Mouse (Mus musculus) limb, embryonic 13.5 days (tissue): ENCODE measurements around the gene Ly6g6f. TPM values are rescaled to one million over a fixed set of nuclear protein-coding genes. Genes with fewer than 3 reads are reported as not detected.

ENCODE experiments used
- ATAC-seq: fragments of 200-750 bp; cut with Nextera tagmentation; 2 replicates; pipeline ENCODE4 v1.8.0; 2017; ENCODE audit warnings: low read depth, moderate number of reproducible peaks, moderate TSS enrichment; ENCODE audit not compliant: low FRiP score
- H3K27ac ChIP-seq: fragments of 300-500 bp; sonication (generic); 2 replicates; pipeline ENCODE4 v1.5.1; 2015; ENCODE audit warnings: inconsistent platforms, mild to moderate bottlenecking, moderate library complexity
- H3K27me3 ChIP-seq: fragments of 300-500 bp; sonication (generic); 2 replicates; pipeline ENCODE4 v1.6.1; 2015; ENCODE audit warnings: mild to moderate bottlenecking, inconsistent platforms
- H3K36me3 ChIP-seq: fragments of 300-500 bp; sonication (generic); 2 replicates; pipeline ENCODE4 v1.6.1; 2015; ENCODE audit warnings: inconsistent platforms, mild to moderate bottlenecking, moderate library complexity
- H3K4me1 ChIP-seq: fragments of 300-500 bp; sonication (generic); 2 replicates; pipeline ENCODE4 v1.6.1; 2015; ENCODE audit warnings: inconsistent platforms
- H3K4me2 ChIP-seq: fragments of 300-500 bp; sonication (generic); replicated peaks from 2 replicates; pipeline ENCODE4 v1.6.1; 2015; ENCODE audit warnings: inconsistent platforms, mild to moderate bottlenecking, moderate library complexity
- H3K4me3 ChIP-seq: fragments of 300-500 bp; sonication (generic); 2 replicates; pipeline ENCODE4 v1.5.1; 2015; ENCODE audit warnings: moderate library complexity, mild to moderate bottlenecking, inconsistent platforms
- H3K9ac ChIP-seq: fragments of 300-500 bp; sonication (generic); 2 replicates; pipeline ENCODE4 v1.6.1; 2015; ENCODE audit warnings: mild to moderate bottlenecking, inconsistent platforms
- H3K9me3 ChIP-seq: fragments of 300-500 bp; sonication (generic); 2 replicates; pipeline ENCODE4 v1.6.1; 2016; ENCODE audit warnings: inconsistent platforms
- WGBS: fragments of 180-500 bp; shearing (Covaris S2); methylation state at CpG from one replicate; pipeline ENCODE4 v1.1.7; 2015; 5-methylcytosine and 5-hydroxymethylcytosine counted together
- polyA plus RNA-seq: library from polyadenylated mRNA; unstranded; fragments of >200 nt; fragmentation: Nextera tagmentation; extraction: Ambion mirVana; gene quantifications from 2 replicates; pipeline ENCODE4 v1.2.1, GENCODE M21; 2015

Gene Ly6g6f
- polyA plus RNA-seq, 1 experiment from 2014 or later: 0.17 TPM

DNA sequence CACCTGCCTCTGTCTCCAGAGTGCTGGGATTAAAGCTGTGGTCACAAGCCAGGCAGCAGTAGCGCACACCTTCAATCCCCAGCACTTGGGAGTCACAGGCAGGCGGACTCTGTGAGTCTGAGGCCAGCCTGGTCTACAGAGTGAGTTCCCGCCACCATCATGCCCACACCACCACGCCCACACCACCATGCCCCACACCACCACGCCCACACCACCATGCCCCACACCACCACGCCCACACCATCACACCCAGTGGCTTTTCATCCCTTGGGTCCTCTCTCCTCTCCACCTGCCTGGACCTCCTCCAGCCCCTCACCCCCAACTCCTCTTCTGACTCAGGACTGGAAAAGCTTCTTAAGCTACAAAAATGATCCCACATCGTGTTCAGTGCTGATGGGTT, 53.5 kb downstream of the Ly6g6f start:
- WGBS: 72% methylated on average over 7 of the region's 7 CpGs
- Histone ChIP-seq H3K4me3 (no peak overlapping the region), H3K27me3 (no peaks in the 10 kb centered on the region), H3K4me2 (no peak overlapping the region), H3K9ac (no peak overlapping the region), H3K9me3 (no peaks in the 10 kb centered on the region), H3K36me3 (no peaks in the 10 kb centered on the region), H3K27ac (no peak overlapping the region), H3K4me1 (peaks cover 16% of the 10 kb centered on the region)
- no peak for ATAC-seq

DNA sequence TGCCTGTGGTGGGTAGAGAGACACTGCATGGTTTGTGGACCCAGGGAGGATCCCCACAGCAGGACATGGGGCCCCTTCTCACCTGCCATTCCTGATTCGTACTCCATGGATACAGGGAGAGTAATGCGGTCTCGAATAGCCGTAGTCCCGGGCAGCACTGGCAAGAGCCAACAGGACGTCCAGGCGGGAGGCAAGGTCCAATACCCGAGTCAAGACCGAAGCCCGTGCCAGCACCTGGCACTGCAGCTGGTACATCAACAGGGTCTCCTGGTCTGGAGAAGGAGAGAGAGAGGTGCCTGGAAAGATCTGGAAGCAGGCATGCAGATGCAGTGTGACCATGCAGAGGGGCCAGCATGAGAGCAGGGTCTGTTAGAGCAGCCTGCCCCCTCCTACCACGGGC, 54.1 kb downstream of the Ly6g6f start:
- Histone ChIP-seq H3K27me3 (no peaks in the 10 kb centered on the region), H3K9ac (no peak overlapping the region), H3K27ac (no peak overlapping the region), H3K4me1 (peaks cover 21% of the 10 kb centered on the region), H3K4me3 (no peak overlapping the region), H3K9me3 (no peaks in the 10 kb centered on the region), H3K4me2 (no peak overlapping the region), H3K36me3 (no peaks in the 10 kb centered on the region)
- 88% methylated on average over 11 of the region's 11 CpGs for WGBS
- no peak for ATAC-seq

Other genes with a start within 250 kb of the Ly6g6f start
- gene Stk19, start 248.7 kb downstream of the Ly6g6f start, polyA plus RNA-seq: 28.2 and 28.7 TPM in 2 replicates
- 62.8 and 74.3 TPM in 2 replicates for gene Dxo, start 248.6 kb downstream of the Ly6g6f start, polyA plus RNA-seq
- gene Skiv2l, start 235.4 kb downstream of the Ly6g6f start, polyA plus RNA-seq: 54.0 and 55.2 TPM in 2 replicates
- 114 and 126 TPM in 2 replicates for gene Nelfe, start 235.2 kb downstream of the Ly6g6f start, polyA plus RNA-seq
- 1.9 and 2.0 TPM in 2 replicates for gene Cfb, start 223.1 kb downstream of the Ly6g6f start, polyA plus RNA-seq
- gene Zbtb12, start 206.1 kb downstream of the Ly6g6f start, polyA plus RNA-seq: 5.4 TPM in 2 replicates
- gene Gm20547, start 203.6 kb downstream of the Ly6g6f start, polyA plus RNA-seq: not detected in 2 replicates
- gene C2, start 187.3 kb downstream of the Ly6g6f start, polyA plus RNA-seq: 1.6 and 2.4 TPM in 2 replicates
- gene Ehmt2, start 187.1 kb downstream of the Ly6g6f start, polyA plus RNA-seq: 97.0 and 103 TPM in 2 replicates
- 0.14 TPM in 1 of 2 replicates, not detected in the other for gene Slc44a4, start 171.1 kb downstream of the Ly6g6f start, polyA plus RNA-seq
- gene Neu1, start 154.4 kb downstream of the Ly6g6f start, polyA plus RNA-seq: 20.0 and 21.0 TPM in 2 replicates
- gene Hspa1b, start 126.4 kb downstream of the Ly6g6f start, polyA plus RNA-seq: 0.32 and 0.43 TPM in 2 replicates
- not detected in 2 replicates for gene Gm20481, start 115.7 kb downstream of the Ly6g6f start, polyA plus RNA-seq
- 3.7 and 4.4 TPM in 2 replicates for gene Hspa1a, start 113.5 kb downstream of the Ly6g6f start, polyA plus RNA-seq
- gene Hspa1l, start 112.9 kb downstream of the Ly6g6f start, polyA plus RNA-seq: 0.49 and 0.81 TPM in 2 replicates
- gene Lsm2, start 103.7 kb downstream of the Ly6g6f start, polyA plus RNA-seq: 196 and 200 TPM in 2 replicates
- 102 and 110 TPM in 2 replicates for gene Vars, start 84.6 kb downstream of the Ly6g6f start, polyA plus RNA-seq
- 0.17 TPM in 2 replicates for gene Vwa7, start 69.0 kb downstream of the Ly6g6f start, polyA plus RNA-seq
- gene Sapcd1, start 57.6 kb downstream of the Ly6g6f start, polyA plus RNA-seq: 7.2 and 8.2 TPM in 2 replicates
- 2.6 and 4.6 TPM in 2 replicates for gene Msh5, start 38.9 kb downstream of the Ly6g6f start, polyA plus RNA-seq
- gene Clic1, start 35.6 kb downstream of the Ly6g6f start, polyA plus RNA-seq: 247 and 266 TPM in 2 replicates
- 423 and 428 TPM in 2 replicates for gene Ddah2, start 26.6 kb downstream of the Ly6g6f start, polyA plus RNA-seq
- gene Ly6g6c, start 20.2 kb downstream of the Ly6g6f start, polyA plus RNA-seq: 0.15 TPM in 1 of 2 replicates, not detected in the other
- 0.29 and 0.71 TPM in 2 replicates for gene Mpig6b, start 19.4 kb downstream of the Ly6g6f start, polyA plus RNA-seq
- 2.0 and 3.4 TPM in 2 replicates for gene Ly6g6e, start 8.7 kb downstream of the Ly6g6f start, polyA plus RNA-seq
- 0.57 and 0.65 TPM in 2 replicates for gene Ly6g6d, start 7.5 kb downstream of the Ly6g6f start, polyA plus RNA-seq
- gene Abhd16a, start 3.7 kb upstream of the Ly6g6f start, polyA plus RNA-seq: 93.1 and 94.9 TPM in 2 replicates
- not detected in 2 replicates for gene Ly6g5c, start 22.7 kb upstream of the Ly6g6f start, polyA plus RNA-seq
- gene Ly6g5b, start 29.8 kb upstream of the Ly6g6f start, polyA plus RNA-seq: 0.91 and 1.1 TPM in 2 replicates
- gene Gpank1, start 35.8 kb upstream of the Ly6g6f start, polyA plus RNA-seq: 21.3 and 21.9 TPM in 2 replicates
- 279 and 284 TPM in 2 replicates for gene Csnk2b, start 36.4 kb upstream of the Ly6g6f start, polyA plus RNA-seq
- gene D17H6S53E, start 40.8 kb upstream of the Ly6g6f start, polyA plus RNA-seq: 11.7 and 13.4 TPM in 2 replicates
- 3.2 TPM in 1 of 2 replicates, not detected in the other for gene Apom, start 46.4 kb upstream of the Ly6g6f start, polyA plus RNA-seq
- gene Bag6, start 49.6 kb upstream of the Ly6g6f start, polyA plus RNA-seq: 66.7 and 67.2 TPM in 2 replicates
- gene Prrc2a, start 79.3 kb upstream of the Ly6g6f start, polyA plus RNA-seq: 217 and 227 TPM in 2 replicates
- 9.0 and 10.2 TPM in 2 replicates for gene Aif1, start 90.5 kb upstream of the Ly6g6f start, polyA plus RNA-seq
- 10.1 and 12.1 TPM in 2 replicates for gene Lst1, start 102.8 kb upstream of the Ly6g6f start, polyA plus RNA-seq
- 0.99 and 1.3 TPM in 2 replicates for gene Ltb, start 108.8 kb upstream of the Ly6g6f start, polyA plus RNA-seq
- gene Tnf, start 116.4 kb upstream of the Ly6g6f start, polyA plus RNA-seq: 0.27 and 0.36 TPM in 2 replicates
- not detected in 2 replicates for gene Lta, start 119.7 kb upstream of the Ly6g6f start, polyA plus RNA-seq
- 0.40 and 0.60 TPM in 2 replicates for gene Gm16181, start 135.2 kb upstream of the Ly6g6f start, polyA plus RNA-seq
- 4.2 and 5.3 TPM in 2 replicates for gene Atp6v1g2, start 148.1 kb upstream of the Ly6g6f start, polyA plus RNA-seq
- 11.3 and 12.2 TPM in 2 replicates for gene Nfkbil1, start 150.2 kb upstream of the Ly6g6f start, polyA plus RNA-seq
- gene Ddx39b, start 156.1 kb upstream of the Ly6g6f start, polyA plus RNA-seq: 552 and 562 TPM in 2 replicates
- gene H2-D1, start 177.1 kb upstream of the Ly6g6f start, polyA plus RNA-seq: 29.1 and 30.8 TPM in 2 replicates
- 0.09 and 0.31 TPM in 2 replicates for gene H2-Q1, start 234.8 kb upstream of the Ly6g6f start, polyA plus RNA-seq